Mouse (Mus musculus): ENCODE measurements around the gene Stard7. TPM values are rescaled to one million over a fixed set of nuclear protein-coding genes. Genes with fewer than 3 reads are reported as not detected.

Stard7 gene
- polyA plus RNA-seq, 1 experiment, result 45.7 TPM

DNA sequence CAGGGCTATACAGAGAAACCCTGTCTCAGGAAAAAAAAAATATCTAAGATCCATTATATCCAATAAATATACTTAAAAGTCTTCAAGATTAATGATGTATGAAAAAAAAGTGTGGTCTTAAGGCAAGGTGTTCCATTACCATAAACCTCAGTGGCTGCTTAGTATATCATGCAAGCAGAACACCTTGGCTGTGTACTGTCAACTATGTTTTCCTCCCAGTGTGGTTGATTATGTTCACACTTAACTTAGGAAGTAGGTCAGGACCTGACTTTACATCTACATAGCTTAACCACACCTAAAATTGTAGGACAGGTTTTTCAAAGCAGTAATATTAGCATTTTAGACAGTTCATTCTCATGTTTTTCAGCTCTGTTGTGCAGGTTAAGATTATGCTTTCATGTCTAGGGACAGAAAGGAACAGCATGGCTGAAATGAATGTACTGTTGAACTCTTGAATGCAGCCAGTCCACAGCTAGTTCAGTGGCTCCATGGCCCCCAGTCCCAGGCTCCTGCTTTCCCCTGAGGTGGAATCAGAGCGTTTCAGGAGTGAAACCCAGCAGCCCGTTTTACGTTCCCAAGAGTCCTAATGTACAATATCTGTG, 34.7 kb downstream of the Stard7 start:
- H3K36me3 ChIP-seq (ENCODE audit: control insufficient read depth, insufficient read depth, low read length, poor library complexity, severe bottlenecking), result no peaks in the 10 kb centered on the region
- no peak overlapping the region for H3K9ac ChIP-seq (ENCODE audit: low read depth, poor library complexity, severe bottlenecking)
- no peaks in the 10 kb centered on the region for H3K4me1 ChIP-seq (ENCODE audit: control insufficient read depth, insufficient read depth, low read length)
- H3K4me3 ChIP-seq (ENCODE audit: low read depth, low read length), result no peak overlapping the region
- no peak for TF ChIP-seq EP300 (IDR thresholded peaks at IDR 0.05; ENCODE audit: insufficient read depth, low read depth, low read length)
- no peak for TF ChIP-seq CTCF (IDR thresholded peaks at IDR 0.05; ENCODE audit: low read depth, low read length)
- TF ChIP-seq POLR2A (IDR thresholded peaks at IDR 0.05; ENCODE audit: insufficient read depth, low read length), result no peak
- no peak overlapping the region for H3K27ac ChIP-seq (ENCODE audit: insufficient read depth, low read length)
- no peaks in the 10 kb centered on the region for H3K27me3 ChIP-seq (ENCODE audit: control insufficient read depth, insufficient read depth, low read length, poor library complexity, severe bottlenecking)
- no peaks in the 10 kb centered on the region for H3K9me3 ChIP-seq (replicated peaks; ENCODE audit: control insufficient read depth, insufficient read depth, low read length, poor library complexity, severe bottlenecking)

- TF ChIP-seq CTCF (IDR thresholded peaks at IDR 0.05; ENCODE audit: low read depth, low read length) (no peak), EP300 (IDR thresholded peaks at IDR 0.05; ENCODE audit: insufficient read depth, low read depth, low read length) (no peak), POLR2A (IDR thresholded peaks at IDR 0.05; ENCODE audit: insufficient read depth, low read length) (no peak)
- no peaks in the 10 kb centered on the region for H3K9me3 ChIP-seq (replicated peaks; ENCODE audit: control insufficient read depth, insufficient read depth, low read length, poor library complexity, severe bottlenecking)
Observed at GRCm38 (mm10) chr2:127306123-127306522, 36.1 kb downstream of the Stard7 start.

DNA sequence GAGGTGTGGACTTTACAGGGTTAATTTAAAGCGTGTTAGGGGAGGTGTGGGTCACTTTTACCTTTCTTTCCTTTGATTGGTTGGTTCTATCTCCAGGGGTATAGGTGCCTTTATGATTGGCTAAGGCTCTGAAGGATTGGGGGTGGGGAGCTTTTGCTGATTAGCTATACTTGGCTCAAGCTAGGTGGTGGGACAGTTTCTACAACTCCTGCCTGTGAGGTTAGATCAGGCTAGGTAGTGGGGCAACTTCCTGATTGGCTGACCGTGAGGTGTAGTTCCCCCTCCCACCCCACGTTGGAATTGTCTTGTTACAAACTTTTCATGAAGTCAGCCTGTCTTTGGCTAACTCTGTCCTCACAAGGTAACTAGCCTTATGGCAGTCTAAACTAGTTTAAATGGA, 37.2 kb downstream of the Stard7 start:
- Histone ChIP-seq H3K9ac (ENCODE audit: low read depth, poor library complexity, severe bottlenecking) (no peak overlapping the region), H3K4me1 (ENCODE audit: control insufficient read depth, insufficient read depth, low read length) (no peaks in the 10 kb centered on the region), H3K9me3 (replicated peaks; ENCODE audit: control insufficient read depth, insufficient read depth, low read length, poor library complexity, severe bottlenecking) (no peaks in the 10 kb centered on the region), H3K27me3 (ENCODE audit: control insufficient read depth, insufficient read depth, low read length, poor library complexity, severe bottlenecking) (no peaks in the 10 kb centered on the region), H3K4me3 (ENCODE audit: low read depth, low read length) (no peak overlapping the region), H3K27ac (ENCODE audit: insufficient read depth, low read length) (no peak overlapping the region), H3K36me3 (ENCODE audit: control insufficient read depth, insufficient read depth, low read length, poor library complexity, severe bottlenecking) (no peaks in the 10 kb centered on the region)
- TF ChIP-seq POLR2A (IDR thresholded peaks at IDR 0.05; ENCODE audit: insufficient read depth, low read length), result no peak
- no peak for TF ChIP-seq EP300 (IDR thresholded peaks at IDR 0.05; ENCODE audit: insufficient read depth, low read depth, low read length)
- TF ChIP-seq CTCF (IDR thresholded peaks at IDR 0.05; ENCODE audit: low read depth, low read length), result no peak

More at GRCm38 (mm10) chr2:127306123-127306522, 36.1 kb downstream of the Stard7 start:
- H3K4me1 ChIP-seq (ENCODE audit: control insufficient read depth, insufficient read depth, low read length), result no peaks in the 10 kb centered on the region
- H3K27me3 ChIP-seq (ENCODE audit: control insufficient read depth, insufficient read depth, low read length, poor library complexity, severe bottlenecking), result no peaks in the 10 kb centered on the region
- H3K27ac ChIP-seq (ENCODE audit: insufficient read depth, low read length), result no peak overlapping the region
- H3K9ac ChIP-seq (ENCODE audit: low read depth, poor library complexity, severe bottlenecking), result no peak overlapping the region
- H3K4me3 ChIP-seq (ENCODE audit: low read depth, low read length), result no peak overlapping the region
- no peaks in the 10 kb centered on the region for H3K36me3 ChIP-seq (ENCODE audit: control insufficient read depth, insufficient read depth, low read length, poor library complexity, severe bottlenecking)

DNA sequence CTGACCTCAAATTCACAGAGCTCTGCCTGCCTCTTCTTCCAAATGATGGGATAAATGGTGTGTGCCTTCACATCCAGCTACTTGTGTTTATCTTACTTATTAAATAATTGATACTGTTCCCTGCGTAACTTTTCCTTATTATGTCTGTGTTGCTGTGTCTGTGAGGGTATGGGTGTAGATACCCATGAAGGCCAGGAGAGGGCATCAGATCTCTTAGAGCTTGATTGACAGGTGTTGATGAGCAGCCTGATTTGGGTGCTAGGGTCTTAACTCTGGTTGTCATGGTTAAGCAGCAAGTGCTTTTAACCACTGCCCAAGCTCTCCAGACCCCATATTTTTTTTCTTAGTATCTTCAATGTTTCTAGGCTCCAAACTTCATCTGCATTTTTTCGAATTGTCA, 38.6 kb downstream of the Stard7 start:
- Histone ChIP-seq H3K9ac (ENCODE audit: low read depth, poor library complexity, severe bottlenecking) (no peak overlapping the region), H3K4me1 (ENCODE audit: control insufficient read depth, insufficient read depth, low read length) (no peaks in the 10 kb centered on the region), H3K36me3 (ENCODE audit: control insufficient read depth, insufficient read depth, low read length, poor library complexity, severe bottlenecking) (no peaks in the 10 kb centered on the region), H3K27me3 (ENCODE audit: control insufficient read depth, insufficient read depth, low read length, poor library complexity, severe bottlenecking) (no peaks in the 10 kb centered on the region), H3K9me3 (replicated peaks; ENCODE audit: control insufficient read depth, insufficient read depth, low read length, poor library complexity, severe bottlenecking) (no peaks in the 10 kb centered on the region), H3K4me3 (ENCODE audit: low read depth, low read length) (no peak overlapping the region), H3K27ac (ENCODE audit: insufficient read depth, low read length) (no peak overlapping the region)
- TF ChIP-seq CTCF (IDR thresholded peaks at IDR 0.05; ENCODE audit: low read depth, low read length), result no peak
- no peak for TF ChIP-seq EP300 (IDR thresholded peaks at IDR 0.05; ENCODE audit: insufficient read depth, low read depth, low read length)
- TF ChIP-seq POLR2A (IDR thresholded peaks at IDR 0.05; ENCODE audit: insufficient read depth, low read length), result no peak

DNA sequence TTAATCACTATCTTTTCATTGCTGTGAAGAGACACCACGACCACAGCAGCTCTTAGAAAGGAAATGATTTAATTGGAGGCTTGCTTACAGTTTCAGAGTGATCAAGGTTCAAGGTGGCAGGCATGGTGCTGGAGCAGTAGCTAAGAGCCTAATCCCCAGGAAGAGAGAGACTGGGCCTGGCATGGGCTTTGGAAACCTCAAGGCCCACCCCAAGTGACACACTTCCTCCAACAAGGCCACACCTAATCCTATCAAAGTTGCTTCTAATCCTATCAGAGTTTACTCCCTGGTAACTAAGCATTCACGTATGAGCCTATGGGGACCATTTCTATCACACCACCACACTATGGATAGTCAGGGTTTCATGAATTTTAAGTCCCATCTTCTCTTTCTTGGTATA, 40.2 kb downstream of the Stard7 start:
- Histone ChIP-seq H3K4me3 (ENCODE audit: low read depth, low read length) (no peak overlapping the region), H3K9ac (ENCODE audit: low read depth, poor library complexity, severe bottlenecking) (no peak overlapping the region), H3K27ac (ENCODE audit: insufficient read depth, low read length) (no peak overlapping the region), H3K9me3 (replicated peaks; ENCODE audit: control insufficient read depth, insufficient read depth, low read length, poor library complexity, severe bottlenecking) (no peaks in the 10 kb centered on the region), H3K36me3 (ENCODE audit: control insufficient read depth, insufficient read depth, low read length, poor library complexity, severe bottlenecking) (no peaks in the 10 kb centered on the region), H3K4me1 (ENCODE audit: control insufficient read depth, insufficient read depth, low read length) (no peaks in the 10 kb centered on the region), H3K27me3 (ENCODE audit: control insufficient read depth, insufficient read depth, low read length, poor library complexity, severe bottlenecking) (no peaks in the 10 kb centered on the region)
- TF ChIP-seq POLR2A (IDR thresholded peaks at IDR 0.05; ENCODE audit: insufficient read depth, low read length), result no peak
- TF ChIP-seq EP300 (IDR thresholded peaks at IDR 0.05; ENCODE audit: insufficient read depth, low read depth, low read length), result no peak

DNA sequence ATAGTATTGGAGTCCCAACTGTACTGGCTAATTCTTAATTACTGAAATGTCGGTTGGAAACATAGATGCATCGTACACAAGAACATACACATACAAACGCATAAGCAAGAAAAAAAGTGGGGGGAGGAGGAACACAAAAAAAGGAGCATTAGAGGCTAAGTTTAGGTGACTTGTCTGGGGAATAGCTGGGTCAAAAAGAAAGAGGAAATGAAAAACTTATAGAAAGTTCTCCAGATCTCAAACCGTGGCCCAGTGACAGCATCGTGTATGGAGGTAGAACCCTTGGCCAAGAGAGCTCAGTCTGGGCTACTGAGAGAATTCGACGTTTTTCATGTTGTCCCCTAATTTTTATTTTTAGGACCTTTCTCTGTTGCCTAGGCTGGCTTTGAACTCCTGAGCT, 40.7 kb downstream of the Stard7 start:
- no peaks in the 10 kb centered on the region for H3K27me3 ChIP-seq (ENCODE audit: control insufficient read depth, insufficient read depth, low read length, poor library complexity, severe bottlenecking)
- TF ChIP-seq CTCF (IDR thresholded peaks at IDR 0.05; ENCODE audit: low read depth, low read length) (no peak), EP300 (IDR thresholded peaks at IDR 0.05; ENCODE audit: insufficient read depth, low read depth, low read length) (no peak), POLR2A (IDR thresholded peaks at IDR 0.05; ENCODE audit: insufficient read depth, low read length) (no peak)
- H3K4me1 ChIP-seq (ENCODE audit: control insufficient read depth, insufficient read depth, low read length), result no peaks in the 10 kb centered on the region
- no peak overlapping the region for H3K4me3 ChIP-seq (ENCODE audit: low read depth, low read length)
- no peaks in the 10 kb centered on the region for H3K9me3 ChIP-seq (replicated peaks; ENCODE audit: control insufficient read depth, insufficient read depth, low read length, poor library complexity, severe bottlenecking)
- no peak overlapping the region for H3K9ac ChIP-seq (ENCODE audit: low read depth, poor library complexity, severe bottlenecking)
- H3K27ac ChIP-seq (ENCODE audit: insufficient read depth, low read length), result no peak overlapping the region
- H3K36me3 ChIP-seq (ENCODE audit: control insufficient read depth, insufficient read depth, low read length, poor library complexity, severe bottlenecking), result no peaks in the 10 kb centered on the region
